Mouse (Mus musculus): Measurements from ENCODE around the gene Crygn.

The Crygn gene

DNA sequence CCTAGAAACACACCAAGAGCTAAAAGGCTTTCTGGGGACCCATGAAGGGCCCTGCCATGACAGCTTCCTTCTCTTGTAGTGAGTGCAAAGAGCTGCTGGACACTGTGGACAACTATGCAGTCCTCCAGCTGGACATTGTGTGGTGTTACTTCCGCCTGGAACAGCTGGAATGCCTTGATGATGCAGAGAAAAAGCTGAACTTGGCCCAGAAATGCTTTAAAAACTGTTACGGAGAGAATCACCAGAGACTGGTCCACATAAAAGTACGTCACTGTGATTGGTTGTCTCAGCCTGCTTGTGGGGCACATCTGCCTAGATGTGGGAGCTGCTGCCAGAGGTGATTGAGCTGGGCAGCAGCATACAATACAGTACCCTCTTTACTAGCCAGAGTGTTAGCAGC lies 56.5 kb downstream of the Crygn start:
- DNase-seq: peak; percentile 63

Measured in lung, postnatal 36 days (tissue).